Mouse (Mus musculus): ENCODE data around the gene Dnm1.
"Not testable (repeated sequence)": the region's sequence is repeated elsewhere in the genome, so short reads cannot be mapped to it uniquely, and the experiment has no call there.

Dnm1 gene

DNA sequence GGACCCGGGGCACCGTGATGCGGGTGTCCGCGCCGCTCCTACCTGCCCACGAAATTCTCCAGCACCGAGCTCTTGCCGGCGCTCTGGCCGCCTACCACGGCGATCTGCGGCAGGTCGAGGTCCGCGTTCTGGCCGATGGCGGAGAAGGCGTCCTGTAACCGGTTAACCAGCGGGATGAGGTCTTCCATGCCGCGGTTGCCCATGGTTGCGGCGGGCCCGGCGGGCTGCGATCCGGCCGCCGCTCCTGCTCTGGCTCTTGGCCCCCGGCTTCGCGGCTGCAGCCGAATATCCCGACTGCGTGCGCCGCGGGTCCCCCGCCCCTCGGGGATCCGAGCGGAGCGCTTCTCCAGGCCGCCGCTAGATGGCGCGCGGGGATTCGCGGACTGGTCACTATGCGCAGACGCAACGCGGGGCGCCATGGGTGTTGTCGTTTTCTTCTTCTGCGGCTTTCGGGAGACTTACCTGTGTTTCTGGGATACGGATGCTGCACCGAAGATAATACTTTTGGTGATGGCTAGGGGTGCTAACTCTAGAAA is at the start of gene Dnm1:
Gene Dnm1, minus strand, starts transcription at position 332 of the 536 bp plus-strand sequence.
- DNase-seq: peak; percentile 94

DNA sequence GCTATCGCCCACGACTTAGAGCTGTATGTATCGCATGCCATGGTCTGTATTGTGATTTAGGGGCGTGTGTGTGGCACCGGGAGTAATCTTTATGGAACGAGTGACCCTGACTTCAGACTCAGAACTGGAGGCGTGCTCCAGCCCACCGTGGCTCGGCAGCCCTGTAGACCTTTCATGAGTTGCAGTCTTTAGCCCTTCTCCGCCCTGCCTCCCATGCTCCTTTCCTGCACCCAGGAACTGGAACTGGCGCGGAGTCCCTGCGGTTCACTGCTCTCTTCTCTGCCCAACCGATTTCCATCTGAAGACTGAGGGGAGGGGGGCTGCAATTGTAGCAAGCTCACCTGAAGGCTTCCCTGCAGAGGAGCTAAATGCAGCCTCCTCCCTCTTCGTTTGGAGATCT is 43.6 kb upstream of the Dnm1 start:
- DNase-seq: no peak

DNA sequence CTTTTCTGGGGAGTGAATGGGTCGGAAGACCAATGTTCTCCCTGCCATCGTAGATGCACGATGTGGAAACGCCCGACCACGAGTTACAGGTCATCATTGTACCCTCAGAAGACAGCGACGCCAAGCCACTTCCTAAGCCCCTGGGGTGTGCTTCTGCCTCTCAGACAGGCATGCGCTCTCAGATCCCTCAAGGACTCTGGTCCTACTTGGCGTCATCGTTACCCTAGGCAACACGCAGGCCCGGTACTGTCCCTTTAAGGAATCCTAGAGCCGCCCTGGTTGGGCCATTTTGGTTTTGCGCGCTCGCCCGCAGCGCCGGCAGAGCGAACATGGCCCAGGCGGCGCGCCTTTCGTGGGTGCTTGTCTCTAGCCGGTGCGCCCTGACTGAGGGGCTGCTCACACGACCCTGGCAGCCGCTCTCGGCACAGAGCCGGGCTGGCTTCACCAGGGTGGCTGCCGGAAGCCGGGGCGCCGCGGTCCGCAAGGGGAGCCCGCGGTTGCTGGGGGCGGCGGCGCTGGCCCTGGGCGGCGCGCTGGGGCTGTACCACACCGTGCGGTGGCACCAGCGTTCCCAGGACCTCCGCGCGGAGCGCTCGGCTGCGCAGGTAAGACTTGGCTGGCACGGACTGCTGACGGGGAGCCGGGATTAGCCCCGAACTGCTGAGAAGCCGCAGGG is 42.9 kb upstream of the Dnm1 start:
- peak; percentile 95 for DNase-seq

DNA sequence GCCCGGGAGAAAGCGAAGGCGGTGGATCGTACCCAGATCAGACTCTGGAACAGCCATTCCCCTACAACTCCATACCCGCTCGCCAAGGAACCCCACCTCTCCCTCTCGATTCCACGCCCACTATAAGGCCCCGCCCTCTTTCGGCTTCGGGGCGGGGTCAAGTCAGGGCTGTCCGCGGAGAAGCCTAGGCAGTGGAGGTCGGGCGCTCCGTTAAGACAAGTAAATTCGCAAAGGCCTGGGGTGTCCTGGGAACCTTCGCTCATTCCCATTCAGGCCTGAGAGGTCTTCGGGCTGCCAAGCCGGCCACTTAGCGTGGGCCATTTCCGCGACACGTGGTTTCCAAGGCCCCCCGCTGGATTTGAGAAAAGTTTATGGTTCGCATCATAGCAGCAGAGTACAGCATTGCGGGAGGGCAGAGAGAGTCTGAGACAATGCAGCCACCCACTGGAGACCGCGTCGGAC is 42.4 kb upstream of the Dnm1 start, which contains the start of gene Ptges2:
Gene Ptges2, plus strand, starts transcription at position 413 of the 462 bp plus-strand sequence.
- DNase-seq: peak; percentile 94

DNA sequence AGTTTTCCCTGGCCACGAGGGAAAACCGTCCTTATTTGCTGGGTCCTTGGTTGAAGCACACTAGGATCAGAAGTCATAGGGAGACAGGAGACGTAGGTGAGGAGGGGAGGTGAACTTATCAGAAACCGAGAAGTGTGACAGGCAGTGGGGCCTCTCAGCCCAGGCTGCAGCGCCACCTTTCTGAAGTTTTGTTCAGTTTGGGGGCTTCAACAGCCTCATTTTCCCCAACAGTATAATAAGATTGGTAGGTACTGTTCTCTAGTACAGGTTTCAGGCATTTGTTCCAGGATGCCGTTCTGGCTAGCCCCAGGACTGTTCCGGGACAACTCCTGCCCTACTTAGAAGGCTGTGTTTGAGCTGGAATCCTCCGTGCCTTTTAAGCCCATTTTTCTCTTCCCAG is 41.8 kb upstream of the Dnm1 start:
- peak; percentile 59 for DNase-seq

DNA sequence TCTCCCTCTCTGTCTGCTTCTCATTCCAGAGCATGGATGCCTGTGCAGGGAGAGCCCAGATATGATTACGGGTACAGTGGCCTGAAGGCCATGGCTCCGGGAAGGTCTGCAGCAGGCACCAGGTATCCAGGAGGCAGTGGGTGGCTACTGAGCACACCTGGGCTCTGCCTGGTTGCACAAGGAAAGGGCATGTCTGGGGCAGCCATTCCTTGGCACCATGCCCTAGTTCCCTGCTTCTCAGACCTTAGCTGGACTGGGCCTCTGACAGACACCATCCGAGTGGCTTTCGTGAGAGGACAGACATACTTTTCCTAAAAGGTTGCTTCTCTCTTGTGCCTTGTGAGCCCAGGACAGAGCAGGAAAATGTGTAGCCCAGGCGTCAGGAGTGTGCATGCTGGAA is 38.9 kb upstream of the Dnm1 start:
- DNase-seq: peak; percentile 85

DNA sequence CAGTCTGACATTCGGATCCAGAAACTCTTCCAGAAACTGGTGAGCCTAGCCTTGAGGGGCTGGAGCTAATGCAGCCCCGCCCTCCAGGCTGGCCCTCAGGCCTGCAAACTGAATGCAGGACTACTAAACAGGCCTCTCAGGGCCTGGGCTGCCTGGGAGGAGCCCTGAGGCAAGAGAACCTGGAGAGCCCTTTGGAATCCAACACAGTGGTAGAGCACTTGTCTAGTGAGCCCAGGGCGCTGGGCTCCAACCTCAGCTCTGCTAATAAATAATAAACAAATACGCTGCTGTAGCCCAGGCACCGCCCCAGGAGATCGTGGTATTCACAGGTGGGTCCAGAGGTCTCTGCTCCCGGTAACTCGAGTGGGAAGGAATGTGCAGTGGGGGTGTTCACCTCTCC is 37.7 kb upstream of the Dnm1 start:
- peak; percentile 53 for DNase-seq

DNA sequence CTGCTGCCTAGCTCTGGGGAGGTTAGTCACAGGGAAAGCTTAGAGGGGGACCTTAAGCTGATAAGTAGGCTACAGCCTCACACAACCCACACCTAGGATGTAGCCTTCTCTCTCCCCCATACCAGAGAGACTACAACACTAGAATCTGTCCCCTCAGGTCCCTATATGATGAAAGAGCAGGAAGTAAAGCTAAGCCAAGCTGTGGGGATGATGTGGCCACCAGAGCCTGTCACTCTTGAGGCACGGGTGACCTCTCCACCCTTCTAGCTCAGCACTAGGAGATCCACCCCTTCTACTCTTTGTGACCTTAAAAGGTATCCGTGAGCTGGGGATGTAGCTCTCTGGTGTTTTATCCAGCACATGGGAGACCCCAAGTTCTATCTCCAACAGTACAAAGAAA is 36.0 kb upstream of the Dnm1 start:
- DNase-seq: no peak

DNA sequence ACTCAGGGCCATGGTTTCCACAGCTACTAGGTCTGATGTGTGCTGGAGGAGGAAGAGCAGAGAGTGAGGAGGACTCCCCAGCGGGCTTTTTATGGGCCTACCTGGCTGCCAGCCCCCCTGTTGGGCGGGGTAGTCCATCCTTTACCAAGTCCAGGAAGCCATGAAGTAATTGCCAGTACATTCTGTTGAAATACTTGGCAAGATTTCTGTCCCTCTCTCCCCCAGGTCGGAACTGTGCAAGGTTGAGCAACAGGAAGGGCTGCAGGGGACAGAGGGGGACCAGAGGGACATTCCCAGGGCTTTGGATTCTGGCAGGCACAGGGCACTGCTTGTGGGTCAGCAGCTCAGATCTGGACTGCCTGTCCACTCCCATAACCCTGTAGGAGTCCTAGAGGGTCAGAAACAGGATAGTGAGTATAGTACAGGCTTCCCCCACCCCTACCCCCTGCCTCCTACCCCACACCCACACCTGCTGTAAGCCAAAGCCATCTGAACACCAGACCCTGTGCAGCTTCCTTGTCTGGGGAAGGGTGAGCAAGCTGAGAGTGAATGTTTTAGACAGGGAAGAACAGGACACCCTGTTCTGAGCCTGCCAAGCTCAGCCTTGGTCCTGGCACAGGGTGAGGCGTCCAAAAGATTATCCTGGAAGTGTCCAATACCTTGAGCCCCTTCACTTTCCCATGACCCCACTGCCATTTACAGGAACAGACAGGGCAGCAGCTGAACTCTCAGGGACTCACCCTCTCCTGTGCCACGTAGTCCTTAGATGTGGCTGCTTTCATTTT is 34.8 kb upstream of the Dnm1 start, which contains the start of gene Lcn2:
Gene Lcn2, minus strand, starts transcription at position 547 of the 785 bp plus-strand sequence.
- peak; percentile 18 for DNase-seq

DNA sequence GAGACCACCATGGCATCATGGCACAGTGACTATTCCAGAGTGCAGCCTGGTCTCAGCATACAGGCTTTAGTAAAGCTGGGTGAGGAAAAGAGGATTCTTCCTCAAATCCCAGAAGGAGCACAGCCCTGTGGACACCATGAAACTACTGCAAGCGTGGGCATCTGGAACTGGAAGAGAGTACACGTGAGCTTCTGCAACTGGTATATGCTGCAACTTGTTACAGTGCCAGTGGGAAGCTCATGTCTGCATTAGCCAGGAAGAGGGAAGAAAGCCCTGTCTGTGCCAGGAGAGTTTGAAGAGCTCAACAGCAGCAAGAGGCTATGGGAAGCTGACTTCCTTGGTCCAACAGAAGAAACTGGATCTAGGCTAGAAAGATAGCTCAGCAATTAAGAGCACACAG is 29.6 kb upstream of the Dnm1 start:
- no peak for DNase-seq

DNA sequence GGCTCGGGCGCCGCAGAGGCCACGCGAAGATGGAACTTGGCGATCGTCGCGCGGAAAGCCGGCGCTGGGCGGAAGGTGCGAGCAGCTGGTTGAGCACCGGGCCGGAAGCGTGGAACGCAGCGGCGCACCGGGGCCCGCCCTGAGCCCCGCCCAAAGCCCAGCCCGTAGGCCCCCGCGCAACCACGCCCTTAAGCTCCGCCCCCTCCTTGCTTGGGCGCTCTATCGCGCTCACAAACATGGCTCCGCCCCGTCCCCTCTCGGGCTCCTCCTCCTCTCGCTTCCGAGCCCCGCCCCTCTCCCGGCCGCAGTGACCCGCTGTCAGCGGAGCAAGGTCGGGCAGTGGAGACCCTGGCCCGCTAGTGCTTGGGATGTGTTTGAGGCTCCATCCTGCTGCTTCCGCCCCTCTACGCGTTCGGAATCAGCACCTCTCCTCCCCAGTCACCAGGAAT is 28.7 kb upstream of the Dnm1 start, which contains the start of gene 1110008P14Rik:
Gene 1110008P14Rik, minus strand, starts transcription at position 164 of the 449 bp plus-strand sequence.
- peak; percentile 96 for DNase-seq

DNA sequence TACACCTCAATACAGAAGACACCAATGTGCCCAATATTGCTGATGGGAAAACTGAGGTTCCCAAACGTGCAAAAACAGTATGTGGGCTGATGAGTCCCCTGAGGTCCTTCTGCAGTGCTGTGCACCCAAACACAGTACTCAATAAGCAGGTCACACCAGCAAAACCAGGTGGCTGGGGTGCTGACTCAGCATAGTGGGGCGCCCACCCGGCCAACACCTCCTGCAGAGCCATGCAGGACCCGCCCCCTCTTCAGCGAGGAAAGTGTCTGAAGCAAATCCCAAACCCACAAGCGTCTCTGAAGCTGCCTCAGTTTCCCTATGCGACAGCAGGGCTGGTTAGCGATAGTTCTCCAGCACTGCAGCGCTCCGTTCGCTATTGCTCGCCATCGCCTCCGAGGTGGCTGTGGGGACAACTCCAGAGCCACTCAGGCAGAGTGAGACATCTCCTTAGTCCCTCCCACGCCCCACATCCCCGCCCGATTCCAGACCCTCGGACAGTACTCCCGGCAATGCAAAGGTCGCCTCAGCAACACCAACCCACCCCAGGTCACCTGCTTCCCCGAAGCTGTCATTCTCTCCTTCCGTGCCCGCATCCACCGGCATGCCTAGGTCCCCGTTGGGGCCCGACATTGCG is 28.1 kb upstream of the Dnm1 start:
- no peak for DNase-seq

DNA sequence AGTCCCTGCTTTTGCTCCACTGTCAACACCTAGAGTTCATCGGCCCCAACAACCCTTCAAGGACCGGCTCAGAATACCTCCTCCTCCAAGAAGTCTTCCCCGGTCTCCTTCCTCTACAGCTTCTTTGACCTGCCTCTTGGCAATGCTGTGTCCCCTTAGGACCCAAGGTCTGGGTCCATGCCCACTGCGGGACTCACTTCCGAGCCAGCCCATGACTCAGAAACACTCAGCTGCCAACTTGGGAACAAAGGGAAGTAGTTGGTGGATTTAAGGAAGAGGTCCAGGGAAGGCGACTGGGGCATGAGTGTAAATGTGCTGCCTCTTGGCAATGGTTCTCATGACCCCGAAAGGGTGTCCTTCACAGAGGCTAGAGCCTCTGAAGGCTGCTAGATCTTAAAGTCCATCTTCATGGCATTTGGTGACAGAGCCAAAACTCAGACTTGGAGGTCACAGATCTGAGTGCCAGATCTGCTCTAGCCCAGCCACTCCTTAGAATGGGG is 26.9 kb upstream of the Dnm1 start:
- DNase-seq: no peak

DNA sequence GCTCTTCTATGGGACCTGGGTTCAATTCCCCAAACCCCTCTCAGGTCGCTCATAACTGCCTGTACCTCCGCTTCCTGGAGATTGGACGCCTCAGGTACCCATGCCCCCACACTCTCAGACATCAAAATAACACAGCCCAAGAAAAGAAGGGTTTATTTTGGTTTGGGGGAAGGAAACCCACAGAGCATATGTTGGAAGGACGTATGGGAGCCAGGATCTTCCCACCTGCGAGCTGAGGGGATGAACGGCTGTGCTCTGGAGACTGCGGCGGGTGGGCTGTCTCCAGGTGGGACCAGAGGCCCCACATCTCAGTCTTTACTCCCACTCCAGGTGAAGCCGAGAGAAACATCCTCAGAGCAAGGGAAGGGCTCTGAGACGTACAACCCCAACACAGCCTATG is 23.8 kb upstream of the Dnm1 start:
- no peak for DNase-seq

DNA sequence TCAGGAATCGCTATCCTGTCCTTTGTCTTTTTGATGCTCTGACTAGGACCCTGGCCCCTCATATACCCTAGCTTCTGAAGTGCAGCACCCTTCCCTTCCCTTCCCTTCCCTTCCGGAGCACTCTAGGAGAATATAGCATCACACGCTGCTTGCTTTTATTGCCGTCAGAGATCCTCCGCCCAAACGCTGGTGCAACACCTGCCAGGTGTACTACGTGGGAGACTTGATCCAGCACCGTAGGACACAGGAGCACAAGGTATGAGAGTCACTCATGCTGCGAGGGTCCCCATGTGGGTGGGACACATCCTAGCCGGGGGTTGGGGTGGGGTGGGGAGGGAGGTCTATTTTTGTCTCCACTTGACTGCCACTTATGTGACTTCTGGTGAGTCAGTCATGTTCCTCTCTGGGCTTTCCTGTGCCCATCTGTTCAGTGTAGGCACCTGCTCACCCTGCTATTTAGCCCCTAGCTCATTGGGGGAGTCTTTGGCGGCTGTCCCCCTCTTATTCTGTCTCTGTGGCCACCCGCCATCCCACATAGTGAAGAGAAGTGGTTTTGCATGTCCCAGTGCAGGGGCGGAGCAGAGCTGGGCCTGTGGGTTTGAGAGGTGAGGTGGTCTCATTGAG is 22.3 kb upstream of the Dnm1 start:
- DNase-seq: no peak

DNA sequence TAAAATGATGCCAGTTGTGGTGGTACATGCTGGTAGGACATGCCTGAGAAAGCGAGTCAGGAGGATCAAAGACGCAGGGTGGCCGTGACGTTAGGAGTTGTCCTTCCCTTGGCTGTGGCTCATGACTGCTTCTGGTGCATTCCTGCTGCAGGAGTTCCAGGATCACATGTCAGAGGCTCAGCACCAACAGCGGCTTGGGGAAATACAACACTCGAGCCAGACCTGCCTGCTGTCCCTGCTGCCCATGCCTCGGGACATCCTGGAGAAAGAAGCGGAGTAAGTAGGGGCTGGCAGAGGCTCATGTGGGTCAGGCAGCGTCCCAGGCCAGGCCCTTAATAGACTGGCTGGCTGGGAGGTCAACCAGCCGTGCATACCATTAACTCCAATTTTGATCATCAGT is 21.1 kb upstream of the Dnm1 start:
- no peak for DNase-seq

DNA sequence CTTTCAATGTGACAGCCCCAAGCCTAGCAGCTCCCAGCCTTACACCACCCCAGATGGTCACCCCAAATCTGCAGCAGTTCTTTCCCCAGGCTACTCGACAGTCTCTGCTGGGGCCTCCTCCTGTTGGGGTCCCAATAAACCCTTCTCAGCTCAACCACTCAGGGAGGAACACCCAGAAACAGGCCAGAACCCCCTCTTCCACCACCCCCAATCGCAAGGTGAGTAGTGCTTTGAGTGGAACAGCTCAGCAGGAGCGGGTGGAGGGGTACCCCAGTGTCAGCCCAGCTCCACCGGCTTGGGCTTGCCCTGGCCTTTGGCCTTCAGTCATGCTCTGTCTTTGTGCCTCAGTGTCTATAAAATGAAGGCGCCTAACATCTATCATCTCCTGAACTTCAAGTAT is 14.2 kb upstream of the Dnm1 start:
- DNase-seq: no peak

DNA sequence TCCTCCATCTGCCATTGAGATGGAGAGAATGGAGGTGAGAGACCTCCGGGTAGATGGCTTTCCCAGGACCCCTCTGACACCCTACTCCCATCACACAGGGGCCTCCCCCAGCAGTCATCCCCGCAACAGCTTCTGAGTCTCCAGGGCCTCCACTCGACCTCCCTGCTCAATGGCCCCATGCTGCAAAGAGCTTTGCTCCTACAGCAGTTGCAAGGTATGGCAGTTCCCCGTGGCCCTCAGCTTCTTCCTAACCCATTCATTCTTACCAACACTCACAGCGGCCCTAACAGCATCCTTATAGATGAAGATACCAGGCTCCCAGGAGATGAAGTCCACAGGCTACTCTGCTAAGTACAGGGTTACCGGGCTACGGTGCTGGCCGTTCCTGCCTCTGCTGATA is 11.0 kb upstream of the Dnm1 start:
- no peak for DNase-seq

DNA sequence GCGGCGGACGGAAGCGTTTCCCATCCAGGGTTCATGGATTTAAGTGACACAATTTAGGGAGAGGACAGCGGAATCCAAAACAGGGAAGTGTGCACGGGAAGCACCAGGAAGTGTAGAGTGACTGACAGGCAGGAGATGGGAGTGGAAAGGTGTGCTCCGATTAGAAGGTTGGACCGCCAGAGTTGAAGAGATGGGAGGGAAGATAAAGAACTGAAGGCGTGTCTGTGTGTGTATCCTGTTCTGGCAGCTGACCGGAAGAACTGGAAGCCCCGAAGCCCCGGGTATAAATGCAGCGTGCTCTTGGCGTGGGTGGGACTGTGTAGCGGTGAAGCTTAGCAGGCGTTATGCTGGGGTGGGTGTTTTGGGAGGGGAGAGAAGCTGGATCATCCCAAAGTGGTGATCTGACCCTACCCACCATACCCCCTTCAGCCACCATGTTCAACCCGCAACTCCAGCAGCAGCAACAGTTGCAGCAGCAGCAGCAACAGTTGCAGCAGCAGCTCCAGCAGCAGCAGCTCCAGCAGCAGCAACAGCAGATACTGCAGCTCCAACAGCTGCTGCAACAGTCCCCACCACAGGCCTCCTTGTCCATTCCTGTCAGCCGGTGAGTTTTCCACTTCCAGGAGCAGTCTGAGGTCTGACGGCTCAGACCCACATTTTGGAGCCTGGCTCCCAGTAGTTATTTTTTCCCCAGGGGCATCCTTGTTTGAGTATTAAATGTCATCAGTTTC is 10.4 kb upstream of the Dnm1 start:
- peak; percentile 67 for DNase-seq

DNA sequence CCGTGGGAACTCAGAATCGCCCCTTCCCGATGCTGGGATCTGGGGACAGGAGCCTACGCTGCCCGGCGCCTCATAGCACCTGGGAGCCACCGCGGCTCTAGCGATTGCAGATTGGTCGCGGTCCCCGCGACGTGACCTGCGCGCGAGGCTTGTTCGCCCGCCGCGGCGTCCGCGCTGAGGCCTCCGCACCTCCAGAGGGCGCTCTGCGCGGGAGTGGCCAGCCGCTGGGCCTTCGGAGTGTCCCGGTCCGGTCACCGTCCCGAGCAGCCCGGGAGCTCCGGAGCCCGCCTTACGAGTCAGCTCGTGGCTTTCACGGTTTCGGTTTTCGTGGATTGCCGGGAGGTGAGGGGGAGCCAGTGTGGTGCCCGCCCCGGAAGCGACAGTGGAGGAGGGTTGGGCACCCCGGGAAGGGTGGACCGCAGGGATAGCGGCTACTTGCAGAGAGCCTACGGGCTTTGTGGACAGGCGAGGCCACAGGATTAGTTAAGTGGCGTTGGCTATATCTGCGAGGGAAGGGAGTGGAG is 9.7 kb upstream of the Dnm1 start:
- peak; percentile 94 for DNase-seq

DNA sequence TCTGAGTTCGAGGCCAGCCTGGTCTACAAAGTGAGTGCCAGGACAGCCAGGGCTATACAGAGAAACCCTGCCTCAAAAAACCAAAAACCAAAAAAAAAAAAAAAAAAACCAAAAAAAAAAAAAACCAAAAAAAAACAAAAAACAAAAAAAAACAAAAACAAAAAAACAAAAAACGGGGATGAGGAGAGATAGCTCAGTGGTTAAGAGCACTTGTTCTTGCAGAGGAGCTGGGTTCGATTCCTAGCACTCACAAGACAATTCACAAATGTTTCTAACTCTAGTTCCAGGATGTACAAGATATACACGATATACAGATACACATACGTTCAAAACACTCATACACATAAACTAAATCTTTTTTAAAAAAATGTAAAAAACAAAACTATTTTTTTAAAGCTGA is 9.1 kb upstream of the Dnm1 start:
- DNase-seq: not testable (repeated sequence)

DNA sequence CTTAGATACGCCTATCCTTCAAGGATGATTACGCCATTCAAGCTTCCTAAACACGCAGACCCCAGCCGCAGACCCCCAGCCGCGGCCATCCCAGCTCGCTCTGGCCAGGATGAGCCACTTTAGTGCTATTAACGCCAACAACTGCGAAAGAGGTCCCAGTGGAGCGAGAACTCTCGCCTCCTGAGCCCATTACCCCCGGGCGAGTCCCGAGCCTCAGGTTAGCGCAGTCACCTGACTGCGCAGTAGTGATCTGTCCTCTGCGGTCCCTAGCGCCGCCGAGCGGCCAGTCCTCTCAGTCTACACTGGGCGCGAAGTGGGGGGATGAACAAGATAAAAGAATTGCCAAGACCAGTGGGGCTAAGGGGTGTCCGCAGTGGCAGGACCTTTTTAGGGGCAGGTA is 8.3 kb upstream of the Dnm1 start:
- peak; percentile 81 for DNase-seq

All from kidney, postnatal 14 days (tissue).